Mouse (Mus musculus): ENCODE data around the gene Fndc9. TPM values are rescaled to one million over a fixed set of nuclear protein-coding genes. Genes with fewer than 3 reads are reported as not detected.

Gene Fndc9
- polyA plus RNA-seq, 1 experiment from 2014 or later: 10.0 TPM

DNA sequence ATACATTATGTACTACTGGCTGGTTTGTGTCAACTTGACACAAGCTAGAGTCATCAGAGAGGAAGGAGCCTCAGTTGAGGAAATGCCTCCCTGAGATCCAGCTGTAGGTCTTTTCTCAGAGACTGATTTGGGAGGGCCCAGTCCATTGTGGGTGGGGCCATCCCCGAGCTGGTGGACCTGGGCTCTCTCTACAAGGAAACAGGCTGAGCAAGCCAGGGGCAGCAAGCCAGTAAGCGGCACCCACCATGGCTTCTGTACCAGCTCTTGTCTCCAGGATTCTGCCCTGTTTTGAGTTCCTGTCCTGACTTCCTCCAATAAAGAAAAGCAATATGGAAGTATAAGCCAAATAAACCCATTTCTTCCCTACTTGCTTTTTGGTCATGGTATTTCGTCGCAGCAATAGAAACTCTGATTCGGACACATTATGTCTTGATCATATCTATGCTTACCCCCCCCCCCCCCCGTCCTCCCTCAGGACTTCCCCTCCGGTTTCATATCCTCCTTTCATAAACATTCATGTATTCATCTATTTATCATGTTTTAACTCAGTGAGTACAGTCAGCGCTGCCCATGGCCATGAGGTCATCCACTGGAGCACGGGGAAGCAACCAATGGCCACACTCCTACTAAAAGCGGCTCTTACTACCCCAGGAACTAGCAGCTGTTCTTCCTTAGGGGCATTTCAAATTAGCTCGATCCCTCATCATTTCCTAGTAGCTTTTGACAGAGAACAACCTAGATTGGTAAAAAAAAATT lies 29.9 kb downstream of the Fndc9 start:
- no peak overlapping the region for H3K9ac ChIP-seq
- no peaks in the 10 kb centered on the region for H3K27me3 ChIP-seq (replicated peaks)
- no peak overlapping the region for H3K4me3 ChIP-seq
- ATAC-seq (replicated peaks): no peak
- H3K4me2 ChIP-seq: no peak overlapping the region
- peaks cover 61% of the 10 kb centered on the region for H3K36me3 ChIP-seq (replicated peaks)
- 93% methylated on average over 11 of the region's 11 CpGs for WGBS
- H3K4me1 ChIP-seq: no peaks in the 10 kb centered on the region
- no peaks in the 10 kb centered on the region for H3K9me3 ChIP-seq
- no peak overlapping the region for H3K27ac ChIP-seq

DNA sequence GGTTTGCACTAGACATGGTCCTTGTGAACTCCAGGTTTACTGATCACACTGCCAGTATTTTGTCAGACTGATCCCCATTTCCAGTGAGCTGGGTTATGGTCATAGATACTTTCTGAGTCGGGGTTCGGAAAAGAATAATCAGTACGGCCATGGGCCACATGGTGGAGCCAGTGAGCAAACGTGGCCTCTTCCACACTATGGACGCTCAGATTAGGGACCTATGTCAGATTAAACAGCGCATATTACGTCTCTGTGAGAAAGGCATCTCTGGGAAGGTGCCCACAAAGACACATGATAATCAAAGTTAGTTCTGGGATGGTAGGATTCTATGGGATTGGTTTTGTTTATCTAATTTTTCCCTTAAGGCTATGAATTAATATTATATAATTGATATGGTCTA lies 33.7 kb downstream of the Fndc9 start:
- Histone ChIP-seq H3K36me3 (replicated peaks) (peaks cover 60% of the 10 kb centered on the region), H3K4me1 (no peaks in the 10 kb centered on the region), H3K4me3 (no peak overlapping the region), H3K9me3 (no peaks in the 10 kb centered on the region), H3K27ac (no peak overlapping the region), H3K4me2 (no peak overlapping the region), H3K9ac (no peak overlapping the region), H3K27me3 (replicated peaks) (no peaks in the 10 kb centered on the region)
- peak; percentile 75 for ATAC-seq (replicated peaks)
- WGBS: 17% methylated on average over 7 of the region's 7 CpGs

DNA sequence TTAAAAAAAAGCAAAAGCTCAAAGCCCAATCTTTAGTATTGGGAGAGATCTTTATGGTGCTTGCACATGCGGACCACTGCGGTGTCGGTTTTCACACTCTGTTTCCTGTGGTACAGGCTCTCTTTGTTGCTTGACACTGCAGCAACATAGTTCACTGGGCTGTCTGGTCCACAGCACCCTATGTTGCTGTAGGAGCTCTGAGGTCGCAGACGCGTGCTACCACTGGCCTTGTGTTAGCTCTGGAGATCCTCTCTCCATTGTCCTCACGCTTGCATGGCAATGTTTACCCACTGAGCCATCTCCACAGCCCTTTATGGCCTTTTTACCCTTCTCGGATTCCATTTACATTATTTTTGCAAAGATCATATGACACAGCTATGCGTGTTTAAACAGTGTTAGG lies 34.1 kb downstream of the Fndc9 start:
- Histone ChIP-seq H3K4me3 (no peak overlapping the region), H3K9me3 (no peaks in the 10 kb centered on the region), H3K9ac (no peak overlapping the region), H3K27me3 (replicated peaks) (no peaks in the 10 kb centered on the region), H3K4me1 (no peaks in the 10 kb centered on the region), H3K4me2 (no peak overlapping the region), H3K36me3 (replicated peaks) (peaks cover 61% of the 10 kb centered on the region), H3K27ac (no peak overlapping the region)
- 0 out of 2 replicates have a peak, but pooled peaks have one; percentile 31 for ATAC-seq (replicated peaks)
- WGBS: 84% methylated on average over 9 of the region's 9 CpGs

DNA sequence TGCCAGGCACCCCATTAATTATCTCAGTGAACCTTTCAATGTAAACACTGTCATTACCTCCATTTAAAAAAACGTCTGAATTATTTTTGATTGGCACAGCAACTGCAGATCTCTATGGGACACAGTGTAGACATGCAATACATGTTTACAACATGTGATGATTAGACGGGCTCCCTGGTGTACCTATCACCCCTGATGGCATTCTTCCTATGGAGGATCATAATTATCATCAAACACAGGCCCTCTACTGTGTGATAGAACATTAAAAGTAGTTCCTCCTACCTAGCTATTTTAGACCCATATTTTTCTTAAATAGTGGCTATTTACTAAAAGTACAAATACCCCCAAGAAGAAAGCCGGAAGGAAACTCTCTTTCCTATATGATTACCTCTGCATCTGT lies 34.6 kb downstream of the Fndc9 start:
- 82% methylated on average over 3 of the region's 3 CpGs for WGBS
- no peak overlapping the region for H3K27ac ChIP-seq
- ATAC-seq (replicated peaks): no peak
- H3K36me3 ChIP-seq (replicated peaks): peaks cover 61% of the 10 kb centered on the region
- no peaks in the 10 kb centered on the region for H3K9me3 ChIP-seq
- no peaks in the 10 kb centered on the region for H3K27me3 ChIP-seq (replicated peaks)
- no peak overlapping the region for H3K4me2 ChIP-seq
- H3K4me1 ChIP-seq: no peaks in the 10 kb centered on the region
- no peak overlapping the region for H3K4me3 ChIP-seq
- no peak overlapping the region for H3K9ac ChIP-seq

DNA sequence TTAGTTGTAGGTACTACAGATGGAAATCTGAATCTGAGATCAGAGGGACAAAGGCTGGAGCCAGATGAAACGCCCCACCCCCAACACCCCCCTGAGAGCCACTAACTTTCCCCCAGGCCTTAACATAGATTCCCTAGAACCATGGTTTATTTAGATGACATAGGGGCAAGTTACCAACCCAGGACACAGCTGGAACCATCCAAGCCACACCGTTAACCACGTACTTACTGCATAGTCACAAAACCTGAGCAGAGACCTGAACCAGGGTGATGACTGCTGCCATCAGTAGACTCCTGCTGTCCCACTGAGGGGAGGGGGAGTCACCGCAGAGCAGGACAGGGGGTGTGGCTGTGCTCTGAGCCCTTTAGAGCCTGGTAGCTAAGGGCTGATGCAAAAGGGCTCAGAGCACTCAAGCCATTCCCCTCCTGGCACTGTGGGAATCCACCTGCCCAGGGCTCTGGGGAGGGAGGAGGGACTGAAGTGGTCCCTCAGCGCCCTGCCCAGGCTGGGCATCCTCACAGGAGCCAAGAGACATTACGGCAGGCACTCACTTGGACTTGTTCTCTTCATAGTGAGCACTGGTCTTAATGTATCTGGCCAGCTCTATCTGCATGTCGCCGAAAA lies 36.8 kb downstream of the Fndc9 start:
- no peak for ATAC-seq (replicated peaks)
- H3K27ac ChIP-seq: no peak overlapping the region
- no peaks in the 10 kb centered on the region for H3K27me3 ChIP-seq (replicated peaks)
- H3K36me3 ChIP-seq (replicated peaks): peaks cover 53% of the 10 kb centered on the region
- no peak overlapping the region for H3K4me3 ChIP-seq
- H3K4me2 ChIP-seq: no peak overlapping the region
- H3K9ac ChIP-seq: no peak overlapping the region
- no peaks in the 10 kb centered on the region for H3K9me3 ChIP-seq
- no peaks in the 10 kb centered on the region for H3K4me1 ChIP-seq
- 70% methylated on average over 8 of the region's 8 CpGs for WGBS

DNA sequence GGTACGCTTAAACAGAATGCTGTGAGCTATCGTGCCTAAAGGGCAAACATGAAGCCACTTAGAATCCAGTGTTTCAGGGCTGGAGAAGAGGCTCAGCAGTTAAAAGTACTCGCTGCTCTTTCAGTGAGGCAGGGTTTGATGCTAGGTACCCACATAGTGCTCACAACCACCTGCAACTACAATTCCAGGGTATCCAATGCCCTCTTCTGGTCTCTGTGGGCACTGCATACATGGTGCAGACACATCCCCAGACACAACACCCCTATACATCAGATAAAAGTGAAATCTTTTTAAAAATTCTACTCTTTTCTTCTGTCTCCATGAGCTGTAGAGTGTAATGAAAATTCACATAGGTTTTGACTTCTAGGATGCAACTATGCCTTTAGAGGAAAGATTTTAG lies 38.6 kb downstream of the Fndc9 start:
- Histone ChIP-seq H3K4me2 (no peak overlapping the region), H3K9me3 (no peaks in the 10 kb centered on the region), H3K9ac (no peak overlapping the region), H3K27me3 (replicated peaks) (no peaks in the 10 kb centered on the region), H3K36me3 (replicated peaks) (peaks cover 57% of the 10 kb centered on the region), H3K27ac (no peak overlapping the region), H3K4me3 (no peak overlapping the region), H3K4me1 (no peaks in the 10 kb centered on the region)
- 97% methylated on average over 3 of the region's 3 CpGs for WGBS
- no peak for ATAC-seq (replicated peaks)

DNA sequence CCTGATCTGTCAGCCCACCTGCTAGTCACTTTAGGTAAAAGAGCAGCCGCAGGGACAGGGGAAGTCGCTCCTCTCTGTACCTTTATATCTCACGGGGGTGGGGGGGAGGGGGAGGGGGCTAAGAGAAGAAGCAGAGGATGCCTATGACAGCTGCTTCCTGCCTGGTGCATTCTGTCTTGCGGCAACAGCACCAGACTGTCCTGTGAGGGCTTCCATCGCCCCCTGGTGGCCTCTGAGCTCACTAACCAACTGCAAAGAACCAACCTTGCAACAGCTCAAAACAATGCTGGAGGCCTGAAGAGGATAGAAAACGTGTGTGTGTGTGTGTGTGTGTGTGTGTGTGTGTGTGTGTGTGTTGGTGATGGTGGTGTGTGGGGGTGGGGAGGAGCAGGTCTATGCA lies 40.0 kb downstream of the Fndc9 start:
- peak; percentile 88 for ATAC-seq (replicated peaks)
- H3K4me3 ChIP-seq: no peak overlapping the region
- H3K9ac ChIP-seq: no peak overlapping the region
- H3K4me2 ChIP-seq: no peak overlapping the region
- no peaks in the 10 kb centered on the region for H3K4me1 ChIP-seq
- peaks cover 61% of the 10 kb centered on the region for H3K36me3 ChIP-seq (replicated peaks)
- whole genome bisulfite sequencing: 11% methylated on average over 5 of the region's 6 CpGs
- H3K27me3 ChIP-seq (replicated peaks): no peaks in the 10 kb centered on the region
- H3K27ac ChIP-seq: no peak overlapping the region
- H3K9me3 ChIP-seq: no peaks in the 10 kb centered on the region

DNA sequence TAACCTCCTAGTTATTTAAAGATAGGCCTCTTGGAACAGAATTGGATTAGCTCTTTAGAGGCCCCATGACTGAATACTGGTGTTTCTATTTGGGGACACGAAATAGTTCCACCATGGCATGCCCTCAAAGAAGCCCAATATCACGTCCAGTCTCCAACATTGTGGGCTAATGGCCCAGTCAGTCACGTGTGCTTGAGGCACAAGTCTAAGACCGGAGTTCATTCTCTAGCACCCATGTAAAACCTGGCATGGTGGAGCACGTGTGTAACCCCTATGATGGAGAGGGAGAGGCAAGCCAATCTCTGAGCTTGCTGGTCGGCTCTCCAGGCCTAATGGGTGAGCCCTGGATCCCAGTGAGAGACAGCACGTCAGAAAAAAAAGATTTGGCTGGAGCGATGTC lies 40.8 kb downstream of the Fndc9 start:
- no peak overlapping the region for H3K27ac ChIP-seq
- H3K27me3 ChIP-seq (replicated peaks): no peaks in the 10 kb centered on the region
- H3K36me3 ChIP-seq (replicated peaks): peaks cover 59% of the 10 kb centered on the region
- 96% methylated on average over 8 of the region's 8 CpGs for WGBS
- H3K4me1 ChIP-seq: no peaks in the 10 kb centered on the region
- no peak overlapping the region for H3K4me2 ChIP-seq
- no peaks in the 10 kb centered on the region for H3K9me3 ChIP-seq
- H3K4me3 ChIP-seq: no peak overlapping the region
- no peak overlapping the region for H3K9ac ChIP-seq
- no peak for ATAC-seq (replicated peaks)

DNA sequence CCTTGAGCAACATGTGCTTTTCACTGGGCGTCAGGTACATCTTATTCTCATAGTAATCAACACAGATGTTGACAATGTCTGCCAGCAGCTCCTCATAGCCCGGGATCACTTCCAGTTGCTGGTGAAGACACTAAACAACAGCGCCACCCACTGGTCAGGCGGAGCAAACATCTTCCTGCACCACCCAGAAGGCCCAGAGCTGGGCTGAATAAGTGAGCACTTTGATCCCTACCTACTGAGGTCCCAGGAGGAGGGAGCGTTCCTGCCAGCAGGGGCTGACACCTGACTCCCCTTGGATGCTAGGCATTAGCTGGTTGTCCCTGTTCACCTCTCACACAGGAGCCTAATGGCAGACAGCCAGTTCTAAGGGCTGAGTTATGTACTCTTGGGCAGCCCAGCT lies 41.4 kb downstream of the Fndc9 start:
- Histone ChIP-seq H3K4me3 (no peak overlapping the region), H3K27ac (no peak overlapping the region), H3K9me3 (no peaks in the 10 kb centered on the region), H3K27me3 (replicated peaks) (no peaks in the 10 kb centered on the region), H3K9ac (no peak overlapping the region), H3K4me1 (no peaks in the 10 kb centered on the region), H3K4me2 (no peak overlapping the region), H3K36me3 (replicated peaks) (peaks cover 62% of the 10 kb centered on the region)
- 48% methylated on average over 5 of the region's 5 CpGs for WGBS
- ATAC-seq (replicated peaks): no peak

DNA sequence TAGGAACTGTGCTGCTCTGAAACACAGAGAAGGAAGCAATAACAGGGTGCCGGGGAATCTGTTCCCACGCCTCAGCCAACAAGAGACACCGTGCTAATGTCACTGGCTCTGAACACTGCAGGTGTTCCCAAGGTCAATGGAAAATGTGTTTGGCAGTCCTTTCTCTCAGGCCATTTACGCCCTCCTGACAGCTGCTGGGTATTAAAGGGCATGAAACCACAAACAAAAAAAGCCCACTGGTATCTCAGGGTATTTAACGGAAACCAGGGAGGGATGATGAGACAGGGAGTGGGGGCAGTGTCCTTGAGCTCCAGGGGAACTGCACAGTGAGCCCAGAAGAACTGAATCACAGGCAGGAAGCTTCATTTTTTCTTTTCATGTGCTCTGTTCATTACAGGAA lies 42.8 kb downstream of the Fndc9 start:
- no peaks in the 10 kb centered on the region for H3K27me3 ChIP-seq (replicated peaks)
- no peaks in the 10 kb centered on the region for H3K4me1 ChIP-seq
- no peaks in the 10 kb centered on the region for H3K9me3 ChIP-seq
- H3K9ac ChIP-seq: no peak overlapping the region
- 55% methylated on average over 5 of the region's 5 CpGs for WGBS
- peaks cover 68% of the 10 kb centered on the region for H3K36me3 ChIP-seq (replicated peaks)
- ATAC-seq (replicated peaks): no peak
- H3K4me2 ChIP-seq: no peak overlapping the region
- H3K27ac ChIP-seq: no peak overlapping the region
- no peak overlapping the region for H3K4me3 ChIP-seq

DNA sequence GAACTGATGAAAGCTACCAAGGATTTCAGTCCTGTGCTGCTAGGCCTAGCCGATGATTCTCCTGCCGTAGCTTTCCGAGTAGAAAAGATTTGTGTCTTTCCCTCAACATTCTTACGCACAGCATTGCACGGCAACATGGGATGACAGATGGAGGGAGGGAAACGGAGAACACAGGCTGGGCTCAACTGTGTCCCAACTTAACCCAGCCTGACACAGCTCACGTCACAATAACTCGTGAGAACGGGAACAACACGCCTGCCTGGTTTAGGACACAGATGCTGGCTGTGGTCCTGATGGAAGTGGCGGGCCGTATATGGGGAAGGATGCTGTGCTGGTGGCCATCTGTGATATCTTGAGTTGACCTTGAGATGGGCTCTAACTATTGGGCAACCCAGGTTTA lies 43.4 kb downstream of the Fndc9 start:
- H3K4me2 ChIP-seq: no peak overlapping the region
- H3K9me3 ChIP-seq: no peaks in the 10 kb centered on the region
- H3K27me3 ChIP-seq (replicated peaks): no peaks in the 10 kb centered on the region
- peaks cover 69% of the 10 kb centered on the region for H3K36me3 ChIP-seq (replicated peaks)
- no peaks in the 10 kb centered on the region for H3K4me1 ChIP-seq
- H3K4me3 ChIP-seq: no peak overlapping the region
- no peak overlapping the region for H3K9ac ChIP-seq
- 83% methylated on average over 12 of the region's 12 CpGs for WGBS
- H3K27ac ChIP-seq: no peak overlapping the region
- ATAC-seq (replicated peaks): no peak

DNA sequence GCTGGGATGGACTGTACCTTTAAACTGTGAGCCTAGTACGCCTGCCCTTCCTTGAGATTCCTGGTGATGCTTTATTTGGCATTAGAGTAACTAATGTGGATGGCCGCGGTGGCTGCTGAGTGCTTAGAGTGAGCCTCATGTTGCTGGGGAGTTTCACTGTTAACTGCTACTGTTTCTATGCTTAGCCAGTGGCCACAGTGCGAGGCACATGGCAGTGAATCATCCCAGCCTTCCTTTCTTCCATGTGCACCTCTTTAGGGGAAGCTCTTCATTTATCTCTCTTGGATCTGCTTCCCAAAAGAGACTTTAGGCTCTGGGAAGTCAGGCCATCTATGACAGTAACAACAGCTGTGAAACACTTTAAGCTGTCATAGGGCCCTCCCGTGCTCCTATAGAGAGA lies 47.3 kb downstream of the Fndc9 start:
- Histone ChIP-seq H3K9me3 (no peaks in the 10 kb centered on the region), H3K27ac (no peak overlapping the region), H3K4me2 (no peak overlapping the region), H3K9ac (no peak overlapping the region), H3K4me1 (no peaks in the 10 kb centered on the region), H3K27me3 (replicated peaks) (no peaks in the 10 kb centered on the region), H3K4me3 (no peak overlapping the region), H3K36me3 (replicated peaks) (peaks cover 64% of the 10 kb centered on the region)
- ATAC-seq (replicated peaks): no peak
- WGBS: 88% methylated on average over 5 of the region's 5 CpGs

DNA sequence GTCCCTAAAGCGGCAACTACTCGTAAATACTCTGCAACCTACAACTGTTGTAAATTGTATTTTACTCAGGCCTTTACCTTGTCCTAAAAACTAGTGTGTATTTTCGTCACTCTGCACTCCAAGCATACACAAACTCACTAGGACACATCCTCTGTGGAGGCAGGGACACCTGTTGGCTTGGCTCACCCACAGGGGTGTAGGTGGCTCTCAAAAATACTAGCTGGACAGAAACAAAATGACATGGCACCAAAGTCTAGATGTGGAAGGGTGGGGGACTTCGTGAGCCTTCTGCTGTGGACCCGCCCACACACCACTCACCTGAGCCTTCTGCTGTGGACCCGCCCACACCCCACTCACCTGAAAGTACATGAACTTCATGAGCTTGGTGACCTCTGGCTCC lies 48.5 kb downstream of the Fndc9 start:
- H3K27me3 ChIP-seq (replicated peaks): no peaks in the 10 kb centered on the region
- no peak for ATAC-seq (replicated peaks)
- no peaks in the 10 kb centered on the region for H3K9me3 ChIP-seq
- no peaks in the 10 kb centered on the region for H3K4me1 ChIP-seq
- no peak overlapping the region for H3K4me3 ChIP-seq
- H3K27ac ChIP-seq: no peak overlapping the region
- H3K4me2 ChIP-seq: no peak overlapping the region
- 95% methylated on average over 6 of the region's 6 CpGs for WGBS
- H3K36me3 ChIP-seq (replicated peaks): peaks cover 53% of the 10 kb centered on the region; the same call in 1 of the 2 replicates
- no peak overlapping the region for H3K9ac ChIP-seq
